Mouse (Mus musculus): ENCODE results near the gene Arsg.
A peak's percentile ranks its signal among the peaks of the same experiment; 100 is the strongest.

Gene Arsg

DNA sequence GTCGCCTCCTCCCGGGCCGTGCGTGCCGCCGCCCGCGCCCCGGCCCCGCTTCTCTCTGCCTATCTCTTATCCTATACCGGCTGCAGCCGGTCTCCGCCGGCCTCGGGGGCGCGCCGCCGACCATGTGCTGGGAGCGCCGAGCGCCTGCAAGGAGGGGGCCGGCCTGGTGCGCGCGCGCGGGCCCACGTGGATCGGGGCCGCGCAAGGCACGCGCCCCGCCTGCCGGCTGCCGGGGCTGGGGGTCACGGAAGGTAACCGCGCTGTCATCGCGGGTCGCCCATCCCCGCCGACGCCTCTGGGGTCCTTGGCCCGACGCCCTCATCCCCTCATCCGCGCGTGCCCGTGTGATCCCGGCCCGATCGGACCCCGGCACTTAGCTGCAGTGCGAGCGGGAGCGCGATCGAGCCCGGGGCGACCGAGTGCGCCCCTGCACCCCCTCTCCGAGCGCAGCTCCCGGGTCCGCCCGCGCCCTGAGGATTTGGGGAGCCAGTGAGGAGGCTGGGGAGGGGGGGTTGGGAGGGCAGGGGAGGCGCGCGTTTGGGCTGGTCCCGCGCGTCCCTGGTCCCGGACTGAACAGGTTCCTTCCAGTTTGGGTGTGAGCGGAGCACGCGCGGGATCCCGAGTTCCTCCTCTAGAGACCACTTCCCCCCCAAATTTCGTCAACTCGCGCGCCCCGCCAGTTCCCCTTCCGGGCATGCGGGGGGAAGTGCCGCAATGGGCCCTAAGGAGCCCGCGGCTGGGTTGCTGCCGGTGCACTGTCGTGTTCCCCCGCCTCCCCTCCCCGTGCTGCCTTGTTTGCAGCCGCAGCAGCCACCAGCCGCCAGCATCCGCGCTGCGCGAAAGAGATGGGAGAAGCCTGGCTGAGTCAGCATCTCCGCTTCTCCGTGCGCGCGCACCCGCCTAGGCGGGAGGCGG, at the start of gene Arsg, which contains the start of gene Slc16a6:
Gene Arsg (plus strand): TSS at position 204 of the 915 bp plus-strand sequence.
Gene Slc16a6 (minus strand): TSS at position 428 of the 915 bp plus-strand sequence.
- peak; percentile 94 for DNase-seq (ENCODE audit: low spot score)

DNA sequence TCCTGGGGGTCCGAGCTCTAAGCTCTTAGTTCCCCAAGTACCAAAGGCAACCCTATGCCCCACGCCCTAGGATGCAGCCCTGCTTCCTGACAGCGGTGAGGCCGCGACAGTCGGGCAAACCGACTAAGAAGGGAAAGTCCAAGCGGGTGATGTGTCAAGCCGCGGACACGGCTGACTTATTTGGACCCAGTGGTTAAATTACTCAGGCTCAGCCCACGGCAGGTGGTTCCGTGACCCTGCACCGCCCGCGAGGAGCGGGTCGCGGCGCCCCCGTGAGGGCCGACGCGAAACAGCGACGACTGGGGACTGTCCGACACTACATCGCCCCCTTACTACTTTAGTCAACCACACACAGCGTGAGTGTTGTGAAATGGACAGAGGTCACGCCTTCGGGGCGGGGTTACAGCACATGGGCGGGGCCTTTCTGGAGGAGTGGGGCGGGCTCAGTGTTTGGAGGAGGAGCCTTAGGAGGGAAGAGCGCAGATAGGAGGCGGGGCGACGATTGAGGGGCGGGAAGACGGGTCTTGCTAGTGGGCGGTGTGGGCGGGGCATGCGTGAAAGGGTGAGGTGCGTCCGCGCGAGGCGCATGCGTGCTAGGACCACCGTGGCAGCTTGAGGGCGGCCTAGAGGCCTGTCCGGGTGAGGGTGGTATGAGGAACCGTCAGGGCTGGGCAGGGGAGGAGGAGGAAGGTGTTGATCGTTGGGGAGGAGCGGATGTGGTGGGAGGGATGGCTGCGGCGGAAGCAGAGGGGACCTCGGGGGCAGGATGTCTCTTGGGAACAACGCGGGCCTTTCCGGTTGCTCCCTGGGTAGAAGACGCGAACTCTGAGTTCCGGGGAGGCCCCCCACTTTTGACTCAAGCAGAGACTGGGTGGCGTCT, 47.5 kb upstream of the Arsg start, which contains the start of gene Amz2:
Gene Amz2 (plus strand): TSS at position 555 of the 880 bp plus-strand sequence.
- DNase-seq (ENCODE audit: low spot score) = peak; percentile 99

DNA sequence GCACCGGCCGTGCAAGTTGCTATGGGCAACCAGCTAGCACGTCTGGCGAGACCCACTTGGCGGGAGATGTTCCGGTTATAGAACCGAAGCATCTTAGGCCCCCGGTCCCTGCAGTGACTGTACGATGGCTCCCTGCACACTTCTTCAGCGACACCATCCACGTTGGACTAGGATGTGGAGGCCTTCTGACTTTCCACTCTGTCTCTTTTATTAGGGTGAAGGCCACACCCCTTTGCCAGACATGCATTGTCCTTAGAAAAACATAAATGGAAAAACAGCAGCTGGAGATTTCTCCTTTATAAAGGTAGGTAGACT, 46.9 kb upstream of the Arsg start:
- no peak for DNase-seq (ENCODE audit: low spot score)

DNA sequence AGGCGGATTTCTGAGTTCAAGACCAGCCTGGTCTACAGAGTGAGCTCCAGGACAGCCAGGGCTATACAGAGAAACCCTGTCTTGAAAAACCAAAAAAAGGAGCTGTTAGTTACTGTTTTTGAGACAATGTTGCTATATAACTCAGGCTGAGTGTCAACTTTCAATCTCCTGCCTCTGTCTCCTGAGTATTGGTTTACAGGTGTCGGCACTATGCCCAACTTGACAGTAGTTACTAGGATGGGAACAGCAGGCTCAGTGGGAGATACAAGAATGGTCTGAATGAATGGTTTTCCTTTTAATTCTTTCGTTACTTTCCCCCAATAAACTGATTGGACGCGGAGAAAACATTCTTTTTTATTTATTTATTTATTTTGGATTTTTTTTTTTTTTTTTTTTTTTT, 45.8 kb upstream of the Arsg start:
- no peak for DNase-seq (ENCODE audit: low spot score)

DNA sequence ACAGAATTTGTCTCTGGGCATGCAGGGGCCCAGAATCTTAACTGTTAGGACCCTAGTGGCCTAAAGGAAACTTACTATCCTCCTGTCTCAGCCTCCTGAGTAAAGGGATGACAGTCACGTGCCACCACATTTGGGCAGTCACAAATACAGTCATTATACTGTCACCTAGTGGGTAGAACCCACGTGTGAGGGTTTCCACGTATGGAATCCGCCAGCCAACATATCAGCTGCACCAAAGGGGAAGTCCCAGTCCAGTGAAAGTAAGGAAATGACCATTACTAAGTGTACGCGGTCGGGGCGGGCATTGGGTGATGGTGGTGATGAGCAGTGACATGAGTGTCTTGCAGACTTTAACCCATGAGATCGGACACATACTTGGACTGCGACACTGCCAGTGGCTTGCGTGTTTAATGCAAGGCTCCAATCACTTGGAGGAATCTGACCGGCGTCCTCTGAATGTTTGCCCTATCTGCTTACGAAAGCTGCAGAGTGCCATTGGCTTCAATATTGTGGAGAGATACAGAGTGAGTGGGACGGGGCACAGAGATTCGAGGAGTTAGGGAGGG, 38.9 kb upstream of the Arsg start:
- DNase-seq (ENCODE audit: low spot score) = no peak

DNA sequence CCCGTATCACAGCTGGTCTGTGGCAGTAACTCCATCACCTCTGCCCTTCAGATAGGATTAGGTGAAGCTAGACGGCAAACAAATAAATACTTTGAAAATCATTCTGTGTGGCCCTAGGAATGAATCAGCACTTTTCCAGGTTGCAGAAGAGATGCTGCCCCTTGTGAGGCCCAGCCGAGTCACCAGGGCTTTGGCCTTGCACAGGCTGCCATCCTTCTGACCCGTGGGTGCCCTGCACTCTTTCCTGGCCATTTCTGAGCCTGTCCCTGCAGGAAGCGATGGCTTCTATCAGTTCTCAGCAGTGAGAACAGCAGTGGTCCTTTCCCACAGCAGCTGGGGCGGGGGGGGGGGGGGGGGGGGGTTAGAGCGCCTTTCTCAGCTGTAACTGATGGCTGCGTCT, 36.3 kb upstream of the Arsg start:
- DNase-seq (ENCODE audit: low spot score) = no peak

DNA sequence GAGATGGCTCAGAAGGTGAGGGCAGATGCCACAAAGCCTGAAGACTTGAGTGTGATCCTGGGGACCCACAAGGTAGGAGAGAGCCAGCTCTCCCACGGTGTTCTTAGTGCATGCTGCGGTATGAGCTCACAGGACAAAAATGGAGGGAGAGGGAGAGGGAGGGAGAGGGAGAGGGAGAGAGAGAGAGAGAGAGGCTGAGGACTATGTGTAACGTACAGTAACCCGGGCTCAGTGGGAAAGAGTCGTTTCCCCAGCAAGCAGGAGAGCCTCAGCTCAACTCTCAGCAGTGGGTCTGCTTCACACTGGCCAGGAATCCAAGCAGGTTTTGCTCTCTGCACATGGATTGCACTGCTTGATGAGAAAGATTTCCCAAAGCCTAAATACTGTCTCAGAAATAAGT, 34.0 kb upstream of the Arsg start:
- no peak for DNase-seq (ENCODE audit: low spot score)

DNA sequence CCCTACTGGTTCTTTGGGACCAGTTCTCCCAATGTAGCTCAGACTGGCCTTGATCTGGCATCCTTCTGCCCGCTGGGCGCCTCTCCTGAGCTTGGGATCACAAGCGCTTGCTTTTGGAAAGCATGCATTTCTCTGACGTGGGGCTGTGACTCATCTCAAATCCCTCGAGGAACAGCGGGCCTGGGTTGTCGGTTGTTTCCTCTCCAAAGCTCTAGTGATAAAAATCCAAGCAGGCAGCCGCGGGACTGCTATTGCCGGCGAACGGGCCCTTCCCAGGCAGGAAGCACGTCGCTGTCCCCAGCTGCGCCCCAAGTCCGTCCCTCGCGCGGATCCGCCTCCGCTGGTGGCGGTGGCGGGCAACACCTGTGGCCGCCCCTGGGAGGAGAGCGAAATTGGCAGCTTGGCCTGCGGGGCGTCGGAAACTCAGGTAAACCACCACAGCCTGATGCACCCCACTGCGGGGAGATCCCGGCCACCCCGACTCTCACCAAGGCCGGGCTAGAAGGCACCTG, 33.3 kb upstream of the Arsg start:
- peak; percentile 89 for DNase-seq (ENCODE audit: low spot score)

DNA sequence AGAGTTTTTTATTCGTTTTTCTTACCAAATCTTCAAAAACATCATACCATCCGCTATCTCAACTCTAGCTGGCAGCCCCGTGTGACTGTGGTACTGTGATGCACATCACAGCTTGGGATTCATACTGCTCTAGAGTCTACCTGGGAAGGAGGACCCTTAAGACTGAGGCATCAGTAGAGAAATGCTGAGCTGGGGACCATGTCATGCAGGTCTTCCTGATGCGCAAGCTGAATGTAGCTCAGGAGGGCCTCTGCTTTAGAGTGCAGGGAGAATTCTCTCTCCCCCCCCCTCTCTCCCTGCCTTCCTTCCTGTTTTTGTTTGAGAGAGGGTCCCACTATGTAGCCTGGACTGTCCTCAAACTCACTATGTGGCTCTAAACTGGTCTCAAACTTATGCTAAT, 32.5 kb upstream of the Arsg start:
- DNase-seq (ENCODE audit: low spot score) = no peak

DNA sequence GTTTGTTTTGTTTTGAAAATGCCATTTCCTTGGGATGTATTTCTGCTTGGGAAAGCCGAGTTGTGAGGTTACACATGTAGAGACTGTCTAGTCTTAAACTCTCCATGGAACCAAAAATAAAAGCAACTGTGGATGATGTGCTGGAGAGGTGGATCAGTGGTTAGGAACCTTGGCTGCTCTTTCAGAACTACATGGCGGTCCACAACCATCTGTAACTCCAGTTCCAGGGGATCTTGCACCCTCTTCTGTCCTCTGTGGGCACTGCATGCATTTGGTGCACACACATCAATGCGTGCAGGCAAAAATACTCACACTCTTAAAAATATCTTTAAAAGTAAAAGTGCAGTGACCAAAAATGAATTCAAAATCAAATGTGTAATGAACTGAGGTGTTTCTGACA, 32.1 kb upstream of the Arsg start:
- peak; percentile 67 for DNase-seq (ENCODE audit: low spot score)

DNA sequence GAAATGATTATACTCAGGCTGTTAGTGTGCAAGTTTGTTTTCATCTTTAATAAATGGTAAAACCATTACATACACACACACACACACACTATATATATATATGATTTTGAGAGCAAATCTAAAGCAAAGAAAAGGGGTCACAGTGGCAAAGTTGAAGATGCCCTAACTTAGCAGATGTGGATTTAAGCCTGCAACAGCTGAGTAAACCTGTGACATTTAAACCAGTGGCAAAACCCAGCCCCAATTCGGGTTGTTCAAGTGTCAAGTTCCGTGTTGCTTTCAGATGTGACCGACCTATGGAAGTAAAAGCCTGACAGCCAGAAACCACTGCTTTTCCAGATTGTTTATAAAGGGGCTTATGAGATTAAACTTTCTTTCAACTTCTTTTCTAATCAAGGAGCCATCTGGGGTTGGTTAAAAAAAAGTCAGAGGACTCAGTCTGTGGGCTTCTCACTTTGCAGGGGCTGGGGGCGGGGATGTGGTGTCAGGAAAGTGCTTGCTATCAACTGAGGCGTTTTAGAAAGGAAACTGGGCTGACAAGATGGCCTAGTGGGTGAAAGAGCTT, 30.9 kb upstream of the Arsg start:
- DNase-seq (ENCODE audit: low spot score) = no peak

DNA sequence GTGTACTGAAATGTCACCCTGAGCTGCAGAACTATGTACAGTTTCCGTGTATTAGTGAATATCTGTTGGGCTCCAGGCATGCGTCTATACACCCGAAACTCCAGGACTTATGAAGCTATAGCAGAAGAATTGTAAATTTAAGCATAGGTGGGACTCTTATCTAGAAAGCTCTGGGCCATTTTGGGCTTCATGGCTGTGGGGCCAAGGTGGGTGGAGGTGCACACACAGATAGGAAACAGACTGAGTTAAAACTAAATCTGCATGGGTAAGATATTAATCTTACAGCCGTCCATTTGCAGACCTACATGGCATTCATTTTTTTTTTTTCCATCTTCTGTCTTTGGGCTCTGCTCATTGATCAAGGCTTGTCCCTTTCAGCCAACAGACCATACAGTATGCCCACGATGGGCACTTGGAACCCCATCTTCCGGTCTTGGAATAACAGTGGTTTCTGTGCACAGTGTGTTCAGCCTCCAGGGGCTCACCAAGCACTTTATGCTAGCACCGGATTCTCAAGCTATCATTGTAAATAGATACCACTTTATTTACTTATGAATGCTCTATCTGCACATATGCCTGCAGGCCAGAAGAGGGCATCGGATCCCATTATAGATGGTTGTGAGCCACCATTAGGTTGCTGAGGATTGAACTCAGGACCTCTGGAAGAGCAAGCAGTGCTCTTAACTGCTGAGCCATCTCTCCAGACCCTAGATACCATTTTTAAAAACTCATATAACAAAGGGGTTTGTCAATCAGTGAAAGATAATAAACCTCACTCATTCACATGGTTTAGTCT, 29.5 kb upstream of the Arsg start:
- DNase-seq (ENCODE audit: low spot score) = no peak

DNA sequence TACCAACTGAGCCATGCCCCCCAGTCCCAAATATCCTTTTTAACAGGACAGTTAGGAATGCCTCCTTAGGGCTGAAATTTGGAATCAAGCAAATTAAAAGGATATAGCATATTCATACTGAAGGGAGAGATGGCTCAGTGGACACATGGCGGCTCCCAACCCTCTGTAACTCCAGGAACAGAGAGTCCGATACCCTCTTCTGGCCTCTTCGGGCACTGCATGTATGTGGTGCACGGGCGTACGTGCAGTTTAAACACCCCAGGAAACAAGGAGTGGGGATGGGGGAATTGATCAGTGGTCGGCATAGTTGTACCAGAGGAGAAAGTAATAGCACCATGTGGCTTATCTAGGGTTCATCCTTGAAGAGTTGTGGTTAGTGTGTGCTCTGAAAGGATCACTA, 28.6 kb upstream of the Arsg start:
- no peak for DNase-seq (ENCODE audit: low spot score)

DNA sequence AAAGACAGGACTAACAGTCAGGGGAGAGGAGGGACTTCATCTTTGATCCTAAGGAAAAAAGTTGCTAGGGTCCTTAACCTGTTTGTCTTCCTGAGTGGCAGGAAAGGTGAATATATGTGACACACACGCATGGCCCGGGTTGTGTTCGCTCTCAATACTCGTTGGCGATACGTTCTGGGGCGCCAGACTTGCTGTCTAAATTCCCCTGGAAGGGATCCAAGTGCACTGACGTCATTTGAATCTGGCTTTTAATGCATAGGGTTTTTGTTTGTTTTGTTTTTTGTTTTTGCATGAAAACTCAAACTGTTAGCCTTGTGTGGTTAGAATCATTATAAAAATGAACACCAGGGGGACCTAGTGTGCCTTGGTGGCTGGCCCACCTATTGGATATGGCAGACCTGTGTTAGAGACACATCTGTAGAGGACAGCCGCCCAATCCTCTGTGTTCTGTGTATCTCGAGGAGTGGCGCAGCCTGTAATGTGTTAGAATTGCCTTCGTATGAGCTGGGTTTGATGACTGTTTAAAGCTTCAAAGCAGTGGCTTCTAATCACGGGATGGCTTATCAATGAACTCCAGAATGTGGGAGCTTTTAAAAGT, 27.6 kb upstream of the Arsg start:
- DNase-seq (ENCODE audit: low spot score) = peak; percentile 60

DNA sequence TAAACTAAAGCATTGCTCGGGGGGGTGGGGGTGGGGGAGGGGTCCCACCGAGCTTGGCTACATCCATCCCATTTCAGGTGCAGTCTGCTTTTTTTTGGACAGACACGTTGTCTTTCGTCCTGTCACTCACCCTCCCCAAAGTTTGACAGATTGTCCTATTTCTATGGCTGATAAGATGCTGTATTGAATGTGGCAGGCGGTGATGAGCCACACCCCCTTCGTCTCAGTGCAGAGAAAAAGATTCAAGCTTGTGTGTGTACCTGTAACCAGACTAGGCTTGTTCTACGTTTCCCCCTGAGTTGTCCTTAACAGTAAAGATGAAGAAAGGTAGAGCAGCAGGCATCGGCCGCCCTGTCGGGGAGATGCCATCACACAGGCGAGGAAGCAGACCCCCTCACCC, 22.0 kb upstream of the Arsg start:
- no peak for DNase-seq (ENCODE audit: low spot score)

DNA sequence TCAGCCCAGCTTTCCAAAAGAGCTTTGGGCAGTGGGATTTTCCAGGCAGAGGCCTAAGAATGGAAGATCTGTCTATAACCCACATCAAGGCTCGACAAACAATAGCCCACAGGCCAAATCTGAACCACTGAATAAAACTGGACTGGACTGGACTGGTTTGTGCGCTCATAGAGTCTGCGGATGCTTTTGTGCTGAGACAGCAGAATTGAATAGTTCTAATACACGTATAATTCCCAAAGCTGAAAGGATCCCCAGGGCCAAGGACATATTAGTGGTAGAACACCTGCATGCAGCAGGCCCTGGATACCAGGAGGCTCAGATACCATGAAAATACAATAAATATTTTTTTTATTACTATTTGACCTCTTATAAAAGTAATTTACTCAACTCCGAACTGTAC, 16.9 kb upstream of the Arsg start:
- no peak for DNase-seq (ENCODE audit: low spot score)

DNA sequence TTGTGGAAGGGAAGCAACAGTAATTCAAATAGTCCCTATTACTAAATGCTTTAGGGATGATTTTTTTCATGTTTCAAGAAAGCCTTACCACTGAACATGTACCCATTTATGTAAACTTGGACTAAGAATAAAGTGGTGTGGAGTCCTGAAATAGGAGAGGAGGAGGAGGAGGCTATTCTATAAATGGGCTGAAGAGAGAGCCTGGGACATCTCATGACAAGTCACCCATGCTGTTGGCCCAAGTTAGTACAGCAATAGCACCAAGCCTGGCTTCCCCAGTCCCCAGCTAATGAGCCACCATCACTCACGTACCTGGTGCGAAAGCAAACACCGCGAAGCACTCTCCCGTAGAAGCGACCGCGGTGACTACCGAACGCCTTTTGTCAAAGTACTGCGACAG, 15.0 kb upstream of the Arsg start:
- no peak for DNase-seq (ENCODE audit: low spot score)

DNA sequence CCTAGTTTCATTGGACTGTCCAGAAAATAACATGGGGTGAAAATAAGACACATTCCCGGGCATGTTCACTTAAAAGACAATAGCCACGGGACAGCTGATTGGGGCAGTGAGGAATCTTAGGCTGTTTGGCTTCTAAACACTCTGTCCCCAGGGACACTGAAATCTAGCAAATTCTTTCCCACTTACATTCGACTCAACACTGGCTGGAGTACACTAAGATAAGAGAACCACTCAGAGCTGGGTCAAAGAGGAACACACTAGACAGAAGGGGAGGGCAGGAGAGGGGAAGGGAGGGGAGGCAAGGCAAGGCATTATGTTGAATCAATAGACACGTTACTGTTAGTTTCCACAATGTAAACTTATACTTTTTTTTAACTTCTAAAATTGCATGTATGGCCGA, 12.6 kb upstream of the Arsg start:
- no peak for DNase-seq (ENCODE audit: low spot score)

DNA sequence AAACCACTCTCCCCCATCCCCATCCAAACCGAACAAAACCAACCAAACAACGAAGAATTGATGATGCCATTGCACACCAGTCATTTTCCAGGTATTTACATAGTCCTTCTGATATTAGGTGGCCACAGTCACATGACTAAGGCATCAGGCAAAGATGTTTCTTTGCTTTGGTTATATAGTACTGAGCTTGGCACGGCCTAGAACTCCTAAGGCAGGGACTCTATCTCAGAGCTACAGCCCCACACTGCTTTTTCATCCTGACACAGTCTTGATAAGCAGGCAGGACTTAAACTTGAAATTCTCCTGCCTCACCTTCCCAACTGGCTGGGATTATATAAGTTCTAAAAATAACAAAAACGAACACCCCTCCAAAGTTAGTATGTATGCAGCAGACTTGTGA, 8.1 kb upstream of the Arsg start:
- DNase-seq (ENCODE audit: low spot score) = no peak

DNA sequence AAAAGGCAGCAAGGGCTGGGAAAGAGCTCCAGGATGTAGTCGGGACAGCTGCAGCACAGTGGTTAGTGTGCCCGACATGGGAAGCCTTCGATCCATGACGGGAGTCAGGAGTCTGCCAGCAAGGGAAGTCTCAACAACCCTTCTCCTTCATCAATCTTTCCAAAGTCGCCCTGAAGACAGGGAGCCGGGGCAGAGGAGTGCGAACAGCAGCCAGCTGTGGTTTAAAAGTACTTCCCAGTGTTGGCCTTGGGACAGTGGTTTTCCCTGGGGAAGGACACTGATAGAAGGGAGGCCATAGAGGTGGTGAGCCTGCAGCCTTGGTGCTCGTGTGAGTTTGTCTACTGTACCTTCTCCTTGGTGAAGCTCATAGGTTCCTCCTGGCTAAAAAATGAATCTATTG, 6.2 kb upstream of the Arsg start:
- no peak for DNase-seq (ENCODE audit: low spot score)

DNA sequence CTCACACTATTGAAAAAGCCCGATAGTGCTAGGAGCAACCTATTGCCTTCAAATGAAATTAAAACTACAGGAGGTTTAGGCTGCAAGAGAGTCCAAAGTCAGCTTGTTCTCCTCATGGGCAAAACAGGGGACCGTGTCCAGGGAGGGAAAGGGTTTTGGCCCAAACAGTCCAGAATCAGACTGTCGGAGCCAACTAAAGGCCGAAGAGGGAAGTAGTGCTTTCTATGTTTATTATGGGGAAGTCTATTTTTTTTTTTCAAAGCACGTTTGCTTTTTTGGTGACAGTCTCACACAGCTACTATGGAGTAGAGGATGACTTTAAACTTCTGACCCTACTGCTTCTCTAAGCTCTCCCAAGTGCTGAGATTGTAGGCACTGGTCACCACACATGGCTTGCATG, 5.0 kb upstream of the Arsg start:
- DNase-seq (ENCODE audit: low spot score) = no peak

Data from T-cell, adult 2 months (primary cell).